Mouse (Mus musculus) G1E (cell line): ENCODE results near the gene Rab19. TPM values are rescaled to one million over a fixed set of nuclear protein-coding genes. Genes with fewer than 3 reads are reported as not detected.
"Not testable (repeated sequence)": the region's sequence is repeated elsewhere in the genome, so short reads cannot be mapped to it uniquely, and the experiment has no call there.

Source experiments
- ATAC-seq: 2 replicates; pipeline ENCODE4 v1.8.0; 2016; ENCODE audit warnings: mild to moderate bottlenecking; ENCODE audit not compliant: insufficient number of reproducible peaks, poor library complexity, low FRiP score, severe bottlenecking; ENCODE audit errors: extremely low read depth
- DNase-seq: peaks from one replicate; pipeline ENCODE4 v3.0.0; 2012; ENCODE audit warnings: low spot score
- H3K27me3 ChIP-seq: 2 replicates; pipeline ENCODE4 v1.6.1; 2012; ENCODE audit warnings: mild to moderate bottlenecking, low read length, inconsistent platforms; ENCODE audit not compliant: insufficient read depth
- H3K36me3 ChIP-seq: replicated peaks from 2 replicates; pipeline ENCODE3; 2012; ENCODE audit warnings: mild to moderate bottlenecking, inconsistent platforms
- H3K4me1 ChIP-seq: 2 replicates; pipeline ENCODE4 v1.6.1; 2012; ENCODE audit warnings: low read depth, low read length, inconsistent platforms, mixed read lengths; ENCODE audit not compliant: insufficient read depth
- H3K4me3 ChIP-seq: 2 replicates; pipeline ENCODE4 v1.5.1; 2012; ENCODE audit warnings: low read depth, mild to moderate bottlenecking, inconsistent platforms, low read length, moderate library complexity, mixed read lengths
- H3K9me3 ChIP-seq: replicated peaks from 2 replicates; pipeline ENCODE4 v1.6.1; 2012; ENCODE audit warnings: inconsistent platforms
- CTCF ChIP-seq: IDR thresholded peaks from 2 replicates; pipeline ENCODE4 v1.5.1; 2012; ENCODE audit warnings: low read depth, low read length, inconsistent platforms, mixed read lengths
- GATA1 ChIP-seq: IDR thresholded peaks from 2 replicates; pipeline ENCODE4 v1.6.1; 2012; ENCODE audit warnings: borderline replicate concordance, low read length, inconsistent platforms, mixed read lengths
- GATA2 ChIP-seq: IDR thresholded peaks from 2 replicates; pipeline ENCODE4 v1.6.1; 2012; ENCODE audit warnings: low read depth, low read length, inconsistent platforms, borderline replicate concordance
- POLR2AphosphoS5 ChIP-seq: IDR thresholded peaks from 2 replicates; pipeline ENCODE4 v1.6.1; 2012; ENCODE audit warnings: low read depth, low read length, inconsistent platforms; ENCODE audit not compliant: insufficient replicate concordance
- TAL1 ChIP-seq: conservative IDR thresholded peaks from 2 replicates; pipeline ENCODE4 v1.6.1; 2012; ENCODE audit warnings: low read depth, low read length, inconsistent platforms, mixed read lengths
- polyA plus RNA-seq: library from polyadenylated mRNA; stranded (reverse); fragments of >175 nt; gene quantifications from 2 replicates; pipeline ENCODE4 v1.2.3, GENCODE M21; 2012
- total RNA-seq, 2 experiments: library from RNA; stranded (forward) in 1 of 2; stranded (reverse) in 1 of 2; fragments of 200-1000 nt in 1 of 2; fragments of >200 nt in 1 of 2; fragmentation: Nextera tagmentation in 1 of 2; gene quantifications; 2 replicates each; pipeline ENCODE4 v1.2.3; 2014 to 2017

Gene Rab19
- total and polyA plus RNA-seq, 3 experiments: 1.9 TPM; not detected in 2

- Histone ChIP-seq H3K4me1 (peaks cover 7% of the 10 kb centered on the region; the same call in 1 of the 2 replicates), H3K27me3 (peaks cover 2% of the 10 kb centered on the region; the same call in 1 of the 2 replicates), H3K36me3 (no peaks in the 10 kb centered on the region), H3K4me3 (no peak overlapping the region), H3K9me3 (no peaks in the 10 kb centered on the region)
- DNase-seq: no peak
- no peak for ATAC-seq
- TF ChIP-seq CTCF (no peak), POLR2AphosphoS5 (no peak), GATA1 (no peak), GATA2 (no peak), TAL1 (no peak)
Observed at GRCm38 (mm10) chr6:39434111-39434885, 53.3 kb downstream of the Rab19 start.

GRCm38 (mm10) chr6:39434886-39435492, 54.0 kb downstream of the Rab19 start:
- Histone ChIP-seq H3K27me3 (peaks cover 2% of the 10 kb centered on the region; the same call in 1 of the 2 replicates), H3K4me3 (no peak overlapping the region), H3K9me3 (no peaks in the 10 kb centered on the region), H3K36me3 (no peaks in the 10 kb centered on the region), H3K4me1 (peaks cover 4% of the 10 kb centered on the region; the same call in 1 of the 2 replicates)
- no peak for ATAC-seq
- TF ChIP-seq CTCF: no peak
- no peak for TF ChIP-seq GATA2
- TF ChIP-seq GATA1: no peak
- no peak for TF ChIP-seq TAL1
- no peak for TF ChIP-seq POLR2AphosphoS5
- DNase-seq: no peak

DNA sequence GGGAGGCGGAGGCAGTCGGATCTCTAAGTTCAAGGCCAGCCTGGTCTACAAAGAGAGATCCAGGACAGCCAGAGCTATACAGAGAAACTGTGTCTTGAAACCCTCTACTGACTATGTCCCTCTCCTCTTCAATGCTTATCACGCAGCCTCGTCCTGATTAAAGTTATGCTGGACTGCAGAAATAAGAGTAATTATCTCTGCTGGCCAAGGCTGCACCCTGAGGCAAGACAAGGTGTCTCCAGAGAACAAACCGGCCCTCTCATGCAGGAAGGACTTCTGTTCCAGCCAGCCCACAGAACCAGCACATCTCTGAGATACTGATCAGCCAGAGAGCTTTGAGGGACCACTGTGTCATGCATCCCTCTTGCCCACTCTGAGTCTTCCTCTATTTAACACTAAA, 54.9 kb downstream of the Rab19 start:
- H3K4me1 ChIP-seq: no peaks in the 10 kb centered on the region; the same call in 1 of the 2 replicates

DNA sequence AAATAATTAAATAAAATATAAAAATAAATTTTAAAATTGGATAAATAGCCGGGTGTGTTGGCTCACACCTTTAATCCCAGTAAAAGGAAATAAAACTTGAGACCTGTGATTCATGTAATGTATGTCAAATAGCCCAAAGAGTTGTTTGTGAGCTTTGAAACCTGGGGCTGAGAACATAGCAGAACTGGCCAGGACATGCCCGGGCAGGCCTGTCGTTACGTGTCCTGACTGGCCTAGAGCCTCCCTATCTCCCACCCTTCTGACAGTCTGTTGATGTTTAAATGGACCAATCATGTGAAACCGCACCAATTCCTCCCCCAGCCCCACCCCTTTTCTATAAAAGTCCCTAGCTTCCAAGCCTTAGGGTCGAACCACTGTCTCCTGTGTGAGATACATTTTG, 56.5 kb downstream of the Rab19 start:
- not testable (repeated sequence) for DNase-seq, H3K36me3 ChIP-seq, H3K4me3 ChIP-seq, H3K27me3 ChIP-seq, ATAC-seq, H3K4me1 ChIP-seq, H3K9me3 ChIP-seq

More for the DNA sequence above, 54.9 kb downstream of the Rab19 start:
- no peak for DNase-seq
- Histone ChIP-seq H3K9me3 (no peaks in the 10 kb centered on the region), H3K4me3 (no peak overlapping the region), H3K36me3 (no peaks in the 10 kb centered on the region), H3K27me3 (peaks cover 2% of the 10 kb centered on the region; the same call in 1 of the 2 replicates)
- ATAC-seq: no peak
- TF ChIP-seq GATA2 (no peak), GATA1 (no peak), TAL1 (no peak), CTCF (no peak), POLR2AphosphoS5 (no peak)

Other genes starting within 250 kb of the Rab19 start
- gene Kdm7a, start 174.4 kb upstream of the Rab19 start, total RNA-seq (2014; fragmentation: Nextera tagmentation): 29.0 and 45.1 TPM in 2 replicates
- 6.7 and 9.0 TPM in 2 replicates for gene Kdm7a, start 174.4 kb upstream of the Rab19 start, total RNA-seq (2017)
- gene Kdm7a, start 174.4 kb upstream of the Rab19 start, polyA plus RNA-seq: 0.50 and 0.76 TPM in 2 replicates
- gene Slc37a3, start 3.5 kb upstream of the Rab19 start, total RNA-seq (2014; fragmentation: Nextera tagmentation): 4.1 and 18.0 TPM in 2 replicates
- 17.9 and 22.4 TPM in 2 replicates for gene Slc37a3, start 3.5 kb upstream of the Rab19 start, total RNA-seq (2017)
- gene Slc37a3, start 3.5 kb upstream of the Rab19 start, polyA plus RNA-seq: 1.3 and 2.1 TPM in 2 replicates
- 39.8 and 60.5 TPM in 2 replicates for gene Mkrn1, start 39.3 kb downstream of the Rab19 start, total RNA-seq (2014; fragmentation: Nextera tagmentation)
- 58.6 and 59.5 TPM in 2 replicates for gene Mkrn1, start 39.3 kb downstream of the Rab19 start, total RNA-seq (2017)
- gene Mkrn1, start 39.3 kb downstream of the Rab19 start, polyA plus RNA-seq: 45.4 and 66.4 TPM in 2 replicates
- gene Dennd2a, start 176.7 kb downstream of the Rab19 start, total RNA-seq (2014; fragmentation: Nextera tagmentation): not detected in 2 replicates
- 0.12 and 0.38 TPM in 2 replicates for gene Dennd2a, start 176.7 kb downstream of the Rab19 start, total RNA-seq (2017)
- not detected in 2 replicates for gene Dennd2a, start 176.7 kb downstream of the Rab19 start, polyA plus RNA-seq
- gene Adck2, start 192.7 kb downstream of the Rab19 start, total RNA-seq (2014; fragmentation: Nextera tagmentation): 6.8 and 10.0 TPM in 2 replicates
- 5.3 and 9.8 TPM in 2 replicates for gene Adck2, start 192.7 kb downstream of the Rab19 start, total RNA-seq (2017)
- 10.6 and 12.1 TPM in 2 replicates for gene Adck2, start 192.7 kb downstream of the Rab19 start, polyA plus RNA-seq
- not detected in 2 replicates for gene Gm42420, start 204.6 kb downstream of the Rab19 start, total RNA-seq (2014; fragmentation: Nextera tagmentation)
- 0.27 TPM in 1 of 2 replicates, not detected in the other for gene Gm42420, start 204.6 kb downstream of the Rab19 start, total RNA-seq (2017)
- gene Gm42420, start 204.6 kb downstream of the Rab19 start, polyA plus RNA-seq: not detected in 2 replicates
- gene Ndufb2, start 211.4 kb downstream of the Rab19 start, total RNA-seq (2014; fragmentation: Nextera tagmentation): 18.2 and 22.0 TPM in 2 replicates
- 76.2 and 78.6 TPM in 2 replicates for gene Ndufb2, start 211.4 kb downstream of the Rab19 start, total RNA-seq (2017)
- 155 and 244 TPM in 2 replicates for gene Ndufb2, start 211.4 kb downstream of the Rab19 start, polyA plus RNA-seq